In genomic region chr10:117596771-117597324, GRCm38 (mm10) we compare ENCODE assay signal across 26 mouse cellular contexts.
"Had no signal": no experiment of that assay in that cellular context is flagged by ENCODE, and none has a peak within 500 bp of the region (broad histone marks: within the 10 kb centered on the region; RNA-seq: fewer than 3 reads in every experiment).

No protein-coding gene starts in this region.

- H3K4me2 ChIP-seq: heart, embryonic 11.5 days; heart, embryonic 13.5 days; heart, embryonic 15.5 days; hindbrain, embryonic 13.5 days; hindbrain, embryonic 15.5 days; limb, embryonic 12.5 days; liver, embryonic 12.5 days had no signal

- H3K27me3 ChIP-seq: heart, embryonic 15.5 days; hindbrain, embryonic 13.5 days; hindbrain, embryonic 15.5 days; liver, embryonic 12.5 days had no signal

- H3K4me3 ChIP-seq: gastrocnemius, adult 2 months; heart, adult 2 months; heart, embryonic 13.5 days; heart, embryonic 15.5 days; hindbrain, embryonic 13.5 days; hindbrain, embryonic 15.5 days; layer of hippocampus, adult 2 months; left cerebral cortex, adult 2 months; limb, embryonic 10.5 days; limb, embryonic 12.5 days; liver, embryonic 12.5 days had no signal

- DNase-seq: gastrocnemius, adult 2 months; gastrocnemius, postnatal 10 days; gastrocnemius, postnatal 25 days; heart, adult 11 months; heart, adult 2 months; heart, postnatal 14 days; heart, postnatal 36 days; kidney, adult 11 months; kidney, adult 2 months; kidney, adult 9 months; kidney, postnatal 10 days; kidney, postnatal 25 days; kidney, postnatal 4 days; liver had no signal

- H3K9me3 ChIP-seq: heart, embryonic 13.5 days; heart, embryonic 15.5 days; hindbrain, embryonic 13.5 days; hindbrain, embryonic 15.5 days; limb, embryonic 10.5 days; limb, embryonic 12.5 days; liver, embryonic 12.5 days had no signal

- H3K36me3 ChIP-seq: heart, embryonic 13.5 days; heart, embryonic 15.5 days; hindbrain, embryonic 13.5 days; hindbrain, embryonic 15.5 days; limb, embryonic 10.5 days; limb, embryonic 12.5 days; liver, embryonic 12.5 days had no signal

- H3K9ac ChIP-seq: heart, embryonic 13.5 days; heart, embryonic 15.5 days; hindbrain, embryonic 13.5 days; hindbrain, embryonic 15.5 days; limb, embryonic 12.5 days; liver, embryonic 12.5 days had no signal

- H3K27ac ChIP-seq: gastrocnemius, adult 2 months; heart, adult 2 months; heart, embryonic 13.5 days; heart, embryonic 15.5 days; hindbrain, embryonic 13.5 days; hindbrain, embryonic 15.5 days; hindbrain, postnatal 0 days; layer of hippocampus, adult 2 months; left cerebral cortex, adult 2 months; limb, embryonic 10.5 days; limb, embryonic 12.5 days; liver, embryonic 12.5 days had no signal

- ATAC-seq: hindbrain, postnatal 0 days; intestine, embryonic 16.5 days; liver, embryonic 12.5 days had no signal

- H3K4me1 ChIP-seq: hindbrain, embryonic 13.5 days; hindbrain, embryonic 15.5 days; liver, embryonic 12.5 days had no signal
